Mouse (Mus musculus) forebrain, embryonic 15.5 days (tissue): ENCODE measurements around the gene Fam71e2. TPM values are rescaled to one million over a fixed set of nuclear protein-coding genes. Genes with fewer than 3 reads are reported as not detected.

Experiments used
- ATAC-seq: fragments of 200-750 bp; cut with Nextera tagmentation; replicated peaks from 2 replicates; pipeline ENCODE4 v1.8.0; 2017; ENCODE audit warnings: mild to moderate bottlenecking, moderate TSS enrichment, moderate library complexity
- H3K27ac ChIP-seq: fragments of 300-500 bp; sonication (generic); replicated peaks from 2 replicates; pipeline ENCODE4 v1.5.1; 2015; ENCODE audit warnings: mild to moderate bottlenecking, inconsistent platforms
- H3K27me3 ChIP-seq: fragments of 300-500 bp; sonication (generic); 2 replicates; pipeline ENCODE4 v1.6.1; 2015; ENCODE audit warnings: inconsistent platforms
- H3K36me3 ChIP-seq: fragments of 300-500 bp; sonication (generic); 2 replicates; pipeline ENCODE4 v1.6.1; 2015; ENCODE audit warnings: mild to moderate bottlenecking, inconsistent platforms
- H3K4me1 ChIP-seq: fragments of 300-500 bp; sonication (generic); 2 replicates; pipeline ENCODE4 v1.6.1; 2015; ENCODE audit warnings: inconsistent platforms
- H3K4me2 ChIP-seq: fragments of 300-500 bp; sonication (generic); replicated peaks from 2 replicates; pipeline ENCODE4 v1.6.1; 2015; ENCODE audit warnings: mild to moderate bottlenecking, inconsistent platforms
- H3K4me3 ChIP-seq: fragments of 300-500 bp; sonication (generic); 2 replicates; pipeline ENCODE4 v1.5.1; 2015; ENCODE audit warnings: mild to moderate bottlenecking, inconsistent platforms
- H3K9ac ChIP-seq: fragments of 300-500 bp; sonication (generic); replicated peaks from 2 replicates; pipeline ENCODE4 v1.6.1; 2015; ENCODE audit warnings: mild to moderate bottlenecking, inconsistent platforms
- H3K9me3 ChIP-seq: fragments of 300-500 bp; sonication (generic); 2 replicates; pipeline ENCODE4 v1.6.1; 2016; ENCODE audit warnings: inconsistent platforms
- WGBS: fragments of 180-500 bp; shearing (Covaris S2); methylation state at CpG from one replicate; pipeline ENCODE4 v1.1.7; 2015; ENCODE audit warnings: mixed read lengths; 5-methylcytosine and 5-hydroxymethylcytosine counted together
- polyA plus RNA-seq: library from polyadenylated mRNA; unstranded; fragments of >200 nt; fragmentation: Nextera tagmentation; extraction: Ambion mirVana; gene quantifications from 2 replicates; pipeline ENCODE4 v1.2.1, GENCODE M21; 2015

Fam71e2 gene
- polyA plus RNA-seq, 1 experiment from 2014 or later, result not detected

- no peak for ATAC-seq
These were observed 26.2 kb downstream of the Fam71e2 start for GRCm38 (mm10) chr7:4744886-4745285.

GRCm38 (mm10) chr7:4743354-4743753, 27.7 kb downstream of the Fam71e2 start:
- Histone ChIP-seq H3K36me3 (peaks cover 12% of the 10 kb centered on the region), H3K27ac (no peak overlapping the region), H3K9me3 (no peaks in the 10 kb centered on the region), H3K9ac (no peak overlapping the region), H3K4me1 (peaks cover 34% of the 10 kb centered on the region), H3K4me2 (no peak overlapping the region), H3K4me3 (no peak overlapping the region), H3K27me3 (no peaks in the 10 kb centered on the region)
- ATAC-seq, result no peak
- 66% methylated on average over 2 of the region's 2 CpGs for WGBS

More at GRCm38 (mm10) chr7:4744886-4745285, 26.2 kb downstream of the Fam71e2 start:
- H3K9ac ChIP-seq, result no peak overlapping the region
- no peak overlapping the region for H3K27ac ChIP-seq
- H3K27me3 ChIP-seq, result no peaks in the 10 kb centered on the region
- WGBS, result 93% methylated on average over 6 of the region's 6 CpGs
- peaks cover 25% of the 10 kb centered on the region for H3K4me1 ChIP-seq
- no peak overlapping the region for H3K4me3 ChIP-seq
- no peaks in the 10 kb centered on the region for H3K9me3 ChIP-seq
- no peak overlapping the region for H3K4me2 ChIP-seq
- H3K36me3 ChIP-seq, result peaks cover 12% of the 10 kb centered on the region

GRCm38 (mm10) chr7:4742482-4742819, 28.7 kb downstream of the Fam71e2 start:
- Histone ChIP-seq H3K9me3 (no peaks in the 10 kb centered on the region), H3K4me2 (no peak overlapping the region), H3K4me1 (peaks cover 36% of the 10 kb centered on the region), H3K9ac (no peak overlapping the region), H3K36me3 (peaks cover 12% of the 10 kb centered on the region), H3K27me3 (no peaks in the 10 kb centered on the region), H3K27ac (no peak overlapping the region), H3K4me3 (no peak overlapping the region)
- WGBS, result 83% methylated on average over 6 of the region's 6 CpGs
- ATAC-seq, result no peak

GRCm38 (mm10) chr7:4741672-4742481, 29.2 kb downstream of the Fam71e2 start:
- H3K27me3 ChIP-seq, result no peaks in the 10 kb centered on the region
- peaks cover 9% of the 10 kb centered on the region for H3K36me3 ChIP-seq
- H3K4me3 ChIP-seq, result peak overlapping the region; percentile 74
- peak overlapping the region; percentile 94 for H3K27ac ChIP-seq
- H3K4me1 ChIP-seq, result peaks cover 36% of the 10 kb centered on the region
- peak overlapping the region; percentile 82 for H3K4me2 ChIP-seq
- no peaks in the 10 kb centered on the region for H3K9me3 ChIP-seq
- 76% methylated on average over 21 of the region's 21 CpGs for WGBS
- ATAC-seq, result no peak
- H3K9ac ChIP-seq, result peak overlapping the region; percentile 89; the same call in 1 of the 2 replicates

- Histone ChIP-seq H3K36me3 (peaks cover 3% of the 10 kb centered on the region; the same call in 1 of the 2 replicates), H3K4me1 (peaks cover 36% of the 10 kb centered on the region)
- whole genome bisulfite sequencing, result 2% methylated on average over 4 of the region's 4 CpGs
These were observed 30.0 kb downstream of the Fam71e2 start for GRCm38 (mm10) chr7:4741151-4741550.

GRCm38 (mm10) chr7:4740309-4740727, 30.8 kb downstream of the Fam71e2 start:
- peak overlapping the region; percentile 89 for H3K9ac ChIP-seq
- no peaks in the 10 kb centered on the region for H3K27me3 ChIP-seq
- peaks cover 36% of the 10 kb centered on the region for H3K4me1 ChIP-seq
- H3K9me3 ChIP-seq, result no peaks in the 10 kb centered on the region
- H3K36me3 ChIP-seq, result no peaks in the 10 kb centered on the region
- peak; percentile 49; the same call in 1 of the 2 replicates for ATAC-seq
- peak overlapping the region; percentile 74 for H3K4me3 ChIP-seq
- H3K27ac ChIP-seq, result peak overlapping the region; percentile 94
- under 1% methylated on average over 14 of the region's 14 CpGs for WGBS
- peak overlapping the region; percentile 82 for H3K4me2 ChIP-seq

More at GRCm38 (mm10) chr7:4741151-4741550, 30.0 kb downstream of the Fam71e2 start:
- ATAC-seq, result no peak
- Histone ChIP-seq H3K4me2 (peak overlapping the region; percentile 82), H3K27me3 (no peaks in the 10 kb centered on the region), H3K4me3 (peak overlapping the region; percentile 74), H3K9ac (peak overlapping the region; percentile 89), H3K27ac (peak overlapping the region; percentile 94), H3K9me3 (no peaks in the 10 kb centered on the region)

- H3K9ac ChIP-seq, result peak within 1 kb of the TSS; percentile 89
- WGBS, result 0% methylated on average over 36 of the region's 44 CpGs
- peak within 1 kb of the TSS; percentile 94 for H3K27ac ChIP-seq
- H3K4me1 ChIP-seq, result peaks cover 36% of the 10 kb centered on the region
- H3K4me2 ChIP-seq, result peak within 1 kb of the TSS; percentile 82
- ATAC-seq, result peak; percentile 99
- H3K36me3 ChIP-seq, result no peaks in the 10 kb centered on the region
- H3K4me3 ChIP-seq, result peak within 1 kb of the TSS; percentile 74
- H3K27me3 ChIP-seq, result no peaks in the 10 kb centered on the region
- H3K9me3 ChIP-seq, result no peaks in the 10 kb centered on the region
These were observed 31.4 kb downstream of the Fam71e2 start, which contains the start of gene Kmt5c for GRCm38 (mm10) chr7:4739544-4740275. Kmt5c (plus strand) TSS chr7:4740115.

- H3K27me3 ChIP-seq, result no peaks in the 10 kb centered on the region
- no peak for ATAC-seq
- H3K27ac ChIP-seq, result peak overlapping the region; percentile 94
- 31% methylated on average over 10 of the region's 10 CpGs for WGBS
- H3K4me3 ChIP-seq, result peak overlapping the region; percentile 74
- peak overlapping the region; percentile 29; the same call in 1 of the 2 replicates for H3K9ac ChIP-seq
- no peaks in the 10 kb centered on the region for H3K9me3 ChIP-seq
- H3K36me3 ChIP-seq, result no peaks in the 10 kb centered on the region
- peak overlapping the region; percentile 49 for H3K4me2 ChIP-seq
- peaks cover 36% of the 10 kb centered on the region for H3K4me1 ChIP-seq
These were observed 32.0 kb downstream of the Fam71e2 start for GRCm38 (mm10) chr7:4739041-4739543.

- Histone ChIP-seq H3K27me3 (no peaks in the 10 kb centered on the region), H3K9ac (no peak overlapping the region), H3K4me2 (no peak overlapping the region), H3K27ac (no peak overlapping the region), H3K4me1 (no peaks in the 10 kb centered on the region), H3K4me3 (no peak overlapping the region), H3K36me3 (no peaks in the 10 kb centered on the region), H3K9me3 (no peaks in the 10 kb centered on the region)
- WGBS, result 78% methylated on average over 6 of the region's 6 CpGs
- ATAC-seq, result no peak
These were observed 38.1 kb downstream of the Fam71e2 start for GRCm38 (mm10) chr7:4732968-4733392.

- no peaks in the 10 kb centered on the region for H3K27me3 ChIP-seq
- no peak for ATAC-seq
- H3K4me2 ChIP-seq, result no peak overlapping the region
- H3K9ac ChIP-seq, result no peak overlapping the region
- H3K9me3 ChIP-seq, result no peaks in the 10 kb centered on the region
- H3K36me3 ChIP-seq, result no peaks in the 10 kb centered on the region
- H3K27ac ChIP-seq, result no peak overlapping the region
- no peak overlapping the region for H3K4me3 ChIP-seq
- no peaks in the 10 kb centered on the region for H3K4me1 ChIP-seq
- 85% methylated on average over 5 of the region's 5 CpGs for WGBS
These were observed 40.0 kb downstream of the Fam71e2 start for GRCm38 (mm10) chr7:4731090-4731489.

- H3K27me3 ChIP-seq, result no peaks in the 10 kb centered on the region
- H3K9me3 ChIP-seq, result no peaks in the 10 kb centered on the region
- no peak within 1 kb of the TSS for H3K4me2 ChIP-seq
- no peak for ATAC-seq
- no peak within 1 kb of the TSS for H3K4me3 ChIP-seq
- 82% methylated on average over 7 of the region's 7 CpGs for WGBS
- no peak within 1 kb of the TSS for H3K9ac ChIP-seq
- no peaks in the 10 kb centered on the region for H3K4me1 ChIP-seq
- H3K36me3 ChIP-seq, result no peaks in the 10 kb centered on the region
- H3K27ac ChIP-seq, result no peak within 1 kb of the TSS
These were observed 45.9 kb downstream of the Fam71e2 start, which contains the start of gene Tmem150b for GRCm38 (mm10) chr7:4725169-4725568. Tmem150b (minus strand) TSS chr7:4725249.

- no peak overlapping the region for H3K27ac ChIP-seq
- H3K36me3 ChIP-seq, result no peaks in the 10 kb centered on the region
- H3K4me1 ChIP-seq, result no peaks in the 10 kb centered on the region
- H3K4me2 ChIP-seq, result no peak overlapping the region
- H3K9me3 ChIP-seq, result no peaks in the 10 kb centered on the region
- no peak overlapping the region for H3K4me3 ChIP-seq
- H3K9ac ChIP-seq, result no peak overlapping the region
- H3K27me3 ChIP-seq, result no peaks in the 10 kb centered on the region
- WGBS, result 78% methylated on average over 3 of the region's 3 CpGs
- no peak for ATAC-seq
These were observed 46.7 kb downstream of the Fam71e2 start for GRCm38 (mm10) chr7:4724359-4724758.
